Mouse (Mus musculus): ENCODE measurements around the gene Nyap2. TPM values are rescaled to one million over a fixed set of nuclear protein-coding genes. Genes with fewer than 3 reads are reported as not detected.

Nyap2 gene
- not detected in 2 replicates for polyA plus RNA-seq (2012; ENCODE audit: insufficient read depth, insufficient read length, low replicate concordance, missing spikeins)

DNA sequence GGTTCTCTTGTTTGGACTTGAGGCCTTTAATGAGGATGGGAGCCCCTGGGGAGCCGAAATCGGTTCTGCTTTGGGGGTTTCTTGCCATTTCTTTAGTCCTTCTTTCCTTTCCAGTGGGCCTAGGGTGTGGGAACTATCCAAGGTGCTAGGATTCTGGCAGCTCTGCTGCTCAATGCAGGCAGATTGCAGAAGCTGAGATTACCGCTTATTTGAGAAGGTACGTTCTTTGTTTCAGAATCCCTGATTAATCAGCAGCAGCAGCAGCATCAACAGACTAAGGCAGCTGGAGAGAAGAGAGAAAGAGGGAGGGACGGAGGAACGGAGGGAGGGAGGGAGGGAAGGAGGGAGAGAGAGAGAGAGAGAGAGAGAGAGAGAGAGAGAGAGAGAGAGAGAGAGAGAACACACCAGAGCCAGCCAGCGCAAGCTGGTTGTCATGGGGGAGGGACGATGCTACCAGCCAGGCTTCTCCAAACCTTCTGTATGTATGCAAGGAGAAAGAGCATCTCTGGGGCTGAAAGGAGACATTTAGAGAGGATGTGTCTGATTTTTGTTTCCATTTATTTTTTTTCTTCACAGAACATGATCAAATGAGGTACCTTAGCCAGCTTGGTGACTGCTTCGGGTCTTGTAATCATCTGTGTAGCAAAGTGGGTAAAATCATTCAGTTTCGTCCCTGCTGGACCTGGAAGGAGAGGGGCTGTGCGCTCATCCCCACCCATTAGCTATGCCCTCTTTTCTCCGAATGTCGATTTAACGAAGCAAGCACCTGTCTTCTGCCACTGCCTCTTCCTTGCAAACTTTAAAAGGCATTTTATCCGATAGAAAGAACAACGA lies at the start of gene Nyap2:
Gene Nyap2 (plus strand): TSS at position 120 of the 834 bp plus-strand sequence.
- no peak for TF ChIP-seq CTCF (IDR thresholded peaks at IDR 0.05; ENCODE audit: insufficient read depth, low read depth, low read length)
- no peaks in the 10 kb centered on the region for H3K4me1 ChIP-seq (ENCODE audit: control insufficient read depth, insufficient read depth, low read length)
- peak within 1 kb of the TSS; percentile 98 for H3K27ac ChIP-seq (ENCODE audit: insufficient read depth, low read depth, low read length)
- 7% methylated on average over 16 of the region's 16 CpGs for WGBS
- peak within 1 kb of the TSS; percentile 63 for H3K4me3 ChIP-seq (ENCODE audit: insufficient read depth, low read depth, low read length)

DNA sequence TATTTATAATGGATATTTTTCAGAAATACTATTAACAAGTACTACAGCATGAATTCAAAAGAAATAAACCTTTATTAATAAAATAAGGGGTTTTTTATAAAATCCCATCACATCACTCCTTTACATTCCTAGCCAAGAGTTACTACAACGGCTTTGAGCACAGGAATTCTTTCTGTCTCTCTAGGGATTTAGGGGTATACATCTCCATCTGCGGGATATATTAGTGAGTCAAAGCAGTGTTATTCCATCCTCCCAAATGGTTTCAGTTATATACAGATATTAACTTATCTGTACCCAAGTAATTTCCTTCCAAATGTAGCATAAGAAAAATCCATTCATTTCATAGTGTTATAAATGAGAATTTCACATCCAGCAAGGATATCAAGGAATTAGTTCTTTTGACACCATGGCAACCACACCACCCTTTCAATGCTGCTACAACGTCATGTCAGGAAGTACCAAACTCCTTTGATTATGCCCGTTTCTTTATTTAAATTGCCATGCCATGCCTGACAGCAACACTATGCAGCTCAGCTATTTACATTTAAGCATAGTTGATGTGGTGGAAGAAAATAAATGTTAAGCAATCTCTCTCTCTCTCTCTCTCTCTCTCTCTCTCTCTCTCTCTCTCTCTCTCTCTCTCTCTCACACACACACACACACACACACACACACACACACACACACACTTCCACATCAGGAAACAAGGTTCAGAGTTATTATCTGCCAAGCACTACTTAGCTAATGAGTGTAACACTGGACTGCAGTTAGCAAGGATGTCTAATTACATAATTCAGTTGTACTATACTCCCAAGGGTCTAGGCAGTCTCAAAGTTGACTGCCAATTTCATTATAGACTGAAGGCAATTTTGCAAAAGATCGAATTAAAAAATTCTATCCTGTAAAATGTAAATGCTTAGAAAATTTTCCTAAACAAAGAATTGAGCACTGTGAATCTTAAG lies 33.6 kb upstream of the Nyap2 start:
- H3K4me1 ChIP-seq (ENCODE audit: control insufficient read depth, insufficient read depth, low read length) = no peaks in the 10 kb centered on the region
- no peak overlapping the region for H3K4me3 ChIP-seq (ENCODE audit: insufficient read depth, low read depth, low read length)
- TF ChIP-seq POLR2A (IDR thresholded peaks at IDR 0.05; ENCODE audit: insufficient read depth, low read depth, low read length) (no peak), CTCF (IDR thresholded peaks at IDR 0.05; ENCODE audit: insufficient read depth, low read depth, low read length) (no peak)
- WGBS = 45% methylated on average over 5 of the region's 5 CpGs
- no peak overlapping the region for H3K27ac ChIP-seq (ENCODE audit: insufficient read depth, low read depth, low read length)

DNA sequence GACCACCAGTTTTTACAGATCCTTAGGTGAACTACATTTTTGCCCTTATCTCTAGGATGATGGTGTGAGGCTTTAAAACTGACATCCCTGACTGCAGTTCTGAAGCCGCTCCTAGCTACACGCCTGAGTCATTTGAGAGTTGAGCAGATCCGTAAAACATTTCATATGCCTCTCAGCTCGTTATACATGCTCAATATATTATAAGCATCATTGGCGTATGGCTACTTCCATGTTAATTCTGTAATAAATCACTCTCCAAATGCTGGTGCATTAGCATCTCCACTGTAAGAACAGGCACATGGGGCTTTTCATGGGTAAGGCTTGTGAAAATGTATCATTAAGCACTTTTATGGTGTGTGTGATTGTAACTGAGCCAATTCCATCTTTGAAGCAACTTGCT lies 18.4 kb upstream of the Nyap2 start:
- H3K27ac ChIP-seq (ENCODE audit: insufficient read depth, low read depth, low read length) = no peak overlapping the region
- TF ChIP-seq POLR2A (IDR thresholded peaks at IDR 0.05; ENCODE audit: insufficient read depth, low read depth, low read length) (no peak), CTCF (IDR thresholded peaks at IDR 0.05; ENCODE audit: insufficient read depth, low read depth, low read length) (no peak)
- 93% methylated on average over 5 of the region's 5 CpGs for WGBS
- H3K4me3 ChIP-seq (ENCODE audit: insufficient read depth, low read depth, low read length) = no peak overlapping the region
- H3K4me1 ChIP-seq (ENCODE audit: control insufficient read depth, insufficient read depth, low read length) = no peaks in the 10 kb centered on the region

DNA sequence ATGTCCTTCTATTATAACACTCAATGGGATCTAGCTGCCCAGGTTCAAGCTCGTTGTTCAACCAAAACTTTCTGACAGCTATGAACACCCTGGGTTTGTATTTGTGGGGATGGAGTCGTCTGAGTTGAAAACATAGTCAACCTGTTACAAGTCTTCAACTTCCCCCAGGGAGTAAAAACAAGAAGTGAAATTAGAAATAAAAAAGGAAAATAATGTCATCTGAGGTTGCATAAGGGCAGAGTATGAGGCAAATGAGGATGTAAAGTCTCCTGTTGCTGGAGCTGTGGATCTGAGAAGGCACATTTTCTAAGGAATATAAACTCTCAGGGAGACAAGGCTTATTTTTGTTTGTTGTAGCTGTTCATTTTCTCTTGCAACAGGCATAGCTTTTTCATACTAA lies 17.9 kb upstream of the Nyap2 start:
- Histone ChIP-seq H3K27ac (ENCODE audit: insufficient read depth, low read depth, low read length) (no peak overlapping the region), H3K4me3 (ENCODE audit: insufficient read depth, low read depth, low read length) (no peak overlapping the region), H3K4me1 (ENCODE audit: control insufficient read depth, insufficient read depth, low read length) (no peaks in the 10 kb centered on the region)
- TF ChIP-seq POLR2A (IDR thresholded peaks at IDR 0.05; ENCODE audit: insufficient read depth, low read depth, low read length) = no peak
- no peak for TF ChIP-seq CTCF (IDR thresholded peaks at IDR 0.05; ENCODE audit: insufficient read depth, low read depth, low read length)
- WGBS = 72% methylated on average over 2 of the region's 2 CpGs

DNA sequence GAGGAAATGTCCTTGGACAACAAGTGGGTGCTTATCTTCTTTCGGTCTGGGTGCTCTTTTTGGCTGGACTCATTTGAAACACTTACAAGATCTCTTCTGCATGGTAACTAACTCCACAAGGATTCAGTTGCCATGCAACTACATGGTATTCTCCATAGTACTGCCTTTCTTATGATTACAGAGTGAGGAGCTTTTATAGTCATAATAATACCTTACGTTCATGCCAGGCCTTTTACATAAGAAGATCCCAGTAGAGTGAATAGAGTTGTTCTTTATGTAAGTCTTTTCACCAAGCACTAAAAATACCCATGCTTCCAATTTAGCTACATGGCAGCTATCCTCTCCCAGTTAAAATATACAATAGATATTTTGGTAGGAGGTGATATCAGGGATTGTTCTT lies 13.9 kb upstream of the Nyap2 start:
- Histone ChIP-seq H3K4me1 (ENCODE audit: control insufficient read depth, insufficient read depth, low read length) (no peaks in the 10 kb centered on the region), H3K27ac (ENCODE audit: insufficient read depth, low read depth, low read length) (no peak overlapping the region), H3K4me3 (ENCODE audit: insufficient read depth, low read depth, low read length) (no peak overlapping the region)
- WGBS = 41% methylated on average over 2 of the region's 2 CpGs
- TF ChIP-seq POLR2A (IDR thresholded peaks at IDR 0.05; ENCODE audit: insufficient read depth, low read depth, low read length) (no peak), CTCF (IDR thresholded peaks at IDR 0.05; ENCODE audit: insufficient read depth, low read depth, low read length) (no peak)

DNA sequence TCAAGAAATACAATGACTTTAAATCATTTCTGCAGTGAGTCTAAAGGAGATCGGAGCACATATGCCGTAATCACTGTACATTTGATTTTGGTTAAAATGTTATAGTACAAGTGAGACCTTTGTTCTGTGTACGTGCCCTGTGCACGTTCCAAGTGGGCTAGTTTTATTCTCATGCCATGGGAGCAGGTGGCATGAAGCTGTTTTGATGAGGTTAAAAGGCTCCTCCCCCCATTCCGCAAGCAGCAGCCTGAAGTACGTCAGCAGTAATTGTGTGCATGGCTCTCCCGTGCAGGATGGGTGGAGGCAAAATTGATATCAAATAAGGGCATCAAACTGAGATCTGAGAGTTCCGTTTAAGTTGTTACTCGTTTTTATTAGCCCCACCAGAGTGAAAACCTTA lies 491 bp upstream of the Nyap2 start:
- WGBS = 9% methylated on average over 9 of the region's 9 CpGs
- H3K27ac ChIP-seq (ENCODE audit: insufficient read depth, low read depth, low read length) = peak overlapping the region; percentile 79
- TF ChIP-seq CTCF (IDR thresholded peaks at IDR 0.05; ENCODE audit: insufficient read depth, low read depth, low read length) = no peak
- no peak for TF ChIP-seq POLR2A (IDR thresholded peaks at IDR 0.05; ENCODE audit: insufficient read depth, low read depth, low read length)
- peak overlapping the region; percentile 35 for H3K4me3 ChIP-seq (ENCODE audit: insufficient read depth, low read depth, low read length)
- H3K4me1 ChIP-seq (ENCODE audit: control insufficient read depth, insufficient read depth, low read length) = no peaks in the 10 kb centered on the region

DNA sequence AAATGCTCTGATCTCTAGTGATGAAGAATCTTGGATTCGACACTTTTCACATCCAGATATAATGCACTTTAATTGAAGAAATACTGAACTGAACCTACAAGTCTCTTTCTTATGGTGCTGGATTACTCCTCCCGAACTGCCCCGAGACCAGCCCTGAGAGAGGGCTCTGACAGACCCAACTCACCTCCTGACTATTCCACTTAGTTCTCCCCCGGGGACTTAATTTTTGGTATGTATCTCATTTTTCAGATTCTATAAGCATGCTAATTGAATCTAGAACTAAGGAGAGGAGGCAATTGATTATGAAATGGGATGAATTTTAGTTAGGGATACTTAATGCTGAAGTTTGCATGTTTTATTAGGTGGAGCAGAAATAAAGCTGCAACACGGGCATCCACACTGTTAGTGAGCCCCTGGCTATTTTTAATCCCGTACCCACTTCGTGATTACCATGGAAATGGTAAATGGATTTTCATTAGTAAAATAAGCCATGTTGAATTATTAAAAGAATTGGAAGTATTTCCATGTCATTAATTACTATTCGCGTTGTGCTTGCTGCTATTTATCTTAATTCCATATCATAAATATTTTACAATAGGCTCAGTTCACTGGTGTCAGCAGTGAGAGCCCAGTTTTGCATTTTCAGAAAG lies 1.0 kb downstream of the Nyap2 start:
- WGBS = 19% methylated on average over 9 of the region's 9 CpGs
- no peak for TF ChIP-seq POLR2A (IDR thresholded peaks at IDR 0.05; ENCODE audit: insufficient read depth, low read depth, low read length)
- TF ChIP-seq CTCF (IDR thresholded peaks at IDR 0.05; ENCODE audit: insufficient read depth, low read depth, low read length) = no peak
- Histone ChIP-seq H3K4me1 (ENCODE audit: control insufficient read depth, insufficient read depth, low read length) (no peaks in the 10 kb centered on the region), H3K4me3 (ENCODE audit: insufficient read depth, low read depth, low read length) (peak overlapping the region; percentile 63), H3K27ac (ENCODE audit: insufficient read depth, low read depth, low read length) (peak overlapping the region; percentile 98)

DNA sequence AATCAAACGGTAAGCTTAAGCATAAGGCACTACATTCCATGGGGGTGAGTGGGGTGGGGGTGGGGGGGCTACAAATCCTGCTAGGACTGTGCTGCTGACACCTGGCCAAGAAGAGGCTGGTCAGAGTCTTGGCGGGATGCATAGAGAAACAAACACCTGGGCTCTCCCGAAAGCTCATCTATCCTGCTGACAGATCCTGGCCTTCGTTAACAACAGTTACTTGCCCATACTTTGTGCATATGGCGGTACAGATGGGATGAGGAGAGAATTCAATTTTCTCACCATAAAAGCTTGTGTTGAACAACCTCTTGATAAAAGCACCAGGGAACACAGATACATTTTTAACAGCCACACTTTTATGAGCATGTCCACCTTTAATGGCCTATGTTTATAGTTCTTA lies 10.7 kb downstream of the Nyap2 start:
- TF ChIP-seq CTCF (IDR thresholded peaks at IDR 0.05; ENCODE audit: insufficient read depth, low read depth, low read length) (no peak), POLR2A (IDR thresholded peaks at IDR 0.05; ENCODE audit: insufficient read depth, low read depth, low read length) (no peak)
- no peak overlapping the region for H3K4me3 ChIP-seq (ENCODE audit: insufficient read depth, low read depth, low read length)
- H3K27ac ChIP-seq (ENCODE audit: insufficient read depth, low read depth, low read length) = no peak overlapping the region
- WGBS = 91% methylated on average over 5 of the region's 5 CpGs
- no peaks in the 10 kb centered on the region for H3K4me1 ChIP-seq (ENCODE audit: control insufficient read depth, insufficient read depth, low read length)

Measured in olfactory bulb, adult 2 months (tissue).